Mouse (Mus musculus): ENCODE results near the gene Bag1. TPM values are rescaled to one million over a fixed set of nuclear protein-coding genes. Genes with fewer than 3 reads are reported as not detected.

The Bag1 gene
- polyA plus RNA-seq (2012; rRNA removed), result 163 and 200 TPM in 2 replicates

- Histone ChIP-seq H3K27me3 (ENCODE audit: control insufficient read depth, insufficient read depth, low read length) (no peaks in the 10 kb centered on the region), H3K4me3 (ENCODE audit: low read depth, low read length) (peak within 1 kb of the TSS; percentile 97), H3K36me3 (ENCODE audit: control insufficient read depth, insufficient read depth, low read length) (peaks cover 21% of the 10 kb centered on the region), H3K27ac (ENCODE audit: insufficient read depth, low read depth, low read length) (peak within 1 kb of the TSS; percentile 80), H3K4me1 (ENCODE audit: control insufficient read depth, insufficient read depth, insufficient read length, low read length) (peaks cover 2% of the 10 kb centered on the region; the same call in 1 of the 2 replicates)
- TF ChIP-seq CTCF (IDR thresholded peaks at IDR 0.05; ENCODE audit: extremely low read depth, insufficient read length, insufficient replicate concordance, low read depth, low read length) (peak; percentile 1; the same call in 1 of the 2 replicates), POLR2A (IDR thresholded peaks at IDR 0.05; ENCODE audit: low read depth, low read length) (peak; percentile 65)
- WGBS, result under 1% methylated on average over 50 of the region's 50 CpGs
Observed at GRCm38 (mm10) chr4:40948160-40948708, at the start of gene Bag1, which contains the start of gene Chmp5. Gene Bag1 (minus strand): TSS chr4:40948294. Gene Chmp5 (plus strand): TSS chr4:40948407.

GRCm38 (mm10) chr4:40996302-40996701 is 48.2 kb upstream of the Bag1 start:
- TF ChIP-seq POLR2A (IDR thresholded peaks at IDR 0.05; ENCODE audit: low read depth, low read length) (no peak), CTCF (IDR thresholded peaks at IDR 0.05; ENCODE audit: extremely low read depth, insufficient read length, insufficient replicate concordance, low read depth, low read length) (no peak)
- H3K4me1 ChIP-seq (ENCODE audit: control insufficient read depth, insufficient read depth, insufficient read length, low read length), result no peaks in the 10 kb centered on the region
- H3K27ac ChIP-seq (ENCODE audit: insufficient read depth, low read depth, low read length), result no peak overlapping the region
- H3K27me3 ChIP-seq (ENCODE audit: control insufficient read depth, insufficient read depth, low read length), result no peaks in the 10 kb centered on the region
- 95% methylated on average over 6 of the region's 6 CpGs for WGBS
- peaks cover 78% of the 10 kb centered on the region for H3K36me3 ChIP-seq (ENCODE audit: control insufficient read depth, insufficient read depth, low read length)
- no peak overlapping the region for H3K4me3 ChIP-seq (ENCODE audit: low read depth, low read length)

- H3K4me1 ChIP-seq (ENCODE audit: control insufficient read depth, insufficient read depth, insufficient read length, low read length), result no peaks in the 10 kb centered on the region
Observed at GRCm38 (mm10) chr4:40989633-40990032, 41.5 kb upstream of the Bag1 start.

DNA sequence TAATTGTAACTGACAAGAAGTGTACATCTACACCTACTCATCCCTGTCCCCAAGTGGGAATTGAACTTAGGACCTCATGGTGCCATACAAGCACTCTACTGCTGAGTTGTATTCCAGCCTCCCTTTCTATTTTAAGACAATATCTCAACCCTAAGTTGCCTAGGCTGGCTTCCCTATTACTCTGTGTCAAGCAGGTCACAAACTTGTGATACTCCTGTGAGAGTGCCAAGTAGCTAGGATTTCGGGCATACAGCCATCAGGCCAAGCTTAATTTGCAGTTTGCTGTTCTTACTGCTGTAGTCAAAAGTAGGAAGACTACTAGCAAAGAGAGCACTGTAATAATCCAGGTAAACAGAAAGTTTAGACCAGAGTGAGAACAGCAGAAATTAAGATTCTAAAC is 35.6 kb upstream of the Bag1 start:
- no peaks in the 10 kb centered on the region for H3K27me3 ChIP-seq (ENCODE audit: control insufficient read depth, insufficient read depth, low read length)
- TF ChIP-seq CTCF (IDR thresholded peaks at IDR 0.05; ENCODE audit: extremely low read depth, insufficient read length, insufficient replicate concordance, low read depth, low read length) (no peak), POLR2A (IDR thresholded peaks at IDR 0.05; ENCODE audit: low read depth, low read length) (no peak)
- 77% methylated on average over 1 of the region's 1 CpGs for WGBS
- H3K4me3 ChIP-seq (ENCODE audit: low read depth, low read length), result no peak overlapping the region
- no peak overlapping the region for H3K27ac ChIP-seq (ENCODE audit: insufficient read depth, low read depth, low read length)
- H3K4me1 ChIP-seq (ENCODE audit: control insufficient read depth, insufficient read depth, insufficient read length, low read length), result no peaks in the 10 kb centered on the region
- peaks cover 45% of the 10 kb centered on the region for H3K36me3 ChIP-seq (ENCODE audit: control insufficient read depth, insufficient read depth, low read length)

More at GRCm38 (mm10) chr4:40989633-40990032, 41.5 kb upstream of the Bag1 start:
- Histone ChIP-seq H3K27ac (ENCODE audit: insufficient read depth, low read depth, low read length) (no peak overlapping the region), H3K4me3 (ENCODE audit: low read depth, low read length) (no peak overlapping the region), H3K36me3 (ENCODE audit: control insufficient read depth, insufficient read depth, low read length) (peaks cover 76% of the 10 kb centered on the region), H3K27me3 (ENCODE audit: control insufficient read depth, insufficient read depth, low read length) (no peaks in the 10 kb centered on the region)
- TF ChIP-seq CTCF (IDR thresholded peaks at IDR 0.05; ENCODE audit: extremely low read depth, insufficient read length, insufficient replicate concordance, low read depth, low read length), result no peak
- TF ChIP-seq POLR2A (IDR thresholded peaks at IDR 0.05; ENCODE audit: low read depth, low read length), result no peak
- WGBS, result 91% methylated on average over 6 of the region's 6 CpGs

- Histone ChIP-seq H3K4me3 (ENCODE audit: low read depth, low read length) (no peak overlapping the region), H3K27ac (ENCODE audit: insufficient read depth, low read depth, low read length) (no peak overlapping the region), H3K27me3 (ENCODE audit: control insufficient read depth, insufficient read depth, low read length) (no peaks in the 10 kb centered on the region), H3K4me1 (ENCODE audit: control insufficient read depth, insufficient read depth, insufficient read length, low read length) (no peaks in the 10 kb centered on the region), H3K36me3 (ENCODE audit: control insufficient read depth, insufficient read depth, low read length) (peaks cover 45% of the 10 kb centered on the region)
- no peak for TF ChIP-seq CTCF (IDR thresholded peaks at IDR 0.05; ENCODE audit: extremely low read depth, insufficient read length, insufficient replicate concordance, low read depth, low read length)
- TF ChIP-seq POLR2A (IDR thresholded peaks at IDR 0.05; ENCODE audit: low read depth, low read length), result no peak
- WGBS, result 50% methylated on average over 3 of the region's 3 CpGs
Observed at GRCm38 (mm10) chr4:40982486-40982885, 34.4 kb upstream of the Bag1 start.

DNA sequence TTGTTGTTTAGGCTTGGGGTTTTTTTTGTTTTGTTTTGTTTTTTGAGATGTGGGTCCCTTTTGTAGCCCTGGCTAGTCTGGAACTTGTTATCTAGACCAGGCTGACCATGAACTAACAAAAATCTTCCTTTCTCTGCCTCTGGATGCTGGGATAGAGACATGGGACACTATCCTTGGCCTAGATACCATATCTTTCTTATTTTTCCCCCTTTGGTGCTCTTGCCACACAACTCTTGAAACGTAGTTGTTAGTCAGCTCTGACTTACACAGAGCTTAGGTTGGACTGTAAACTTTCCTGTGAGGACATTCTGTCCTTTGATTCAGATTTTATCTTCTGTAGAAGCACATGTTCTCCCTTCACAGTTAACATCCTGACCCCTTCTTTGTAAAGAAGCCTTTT is 31.3 kb upstream of the Bag1 start:
- no peaks in the 10 kb centered on the region for H3K4me1 ChIP-seq (ENCODE audit: control insufficient read depth, insufficient read depth, insufficient read length, low read length)
- TF ChIP-seq CTCF (IDR thresholded peaks at IDR 0.05; ENCODE audit: extremely low read depth, insufficient read length, insufficient replicate concordance, low read depth, low read length) (no peak), POLR2A (IDR thresholded peaks at IDR 0.05; ENCODE audit: low read depth, low read length) (no peak)
- no peaks in the 10 kb centered on the region for H3K27me3 ChIP-seq (ENCODE audit: control insufficient read depth, insufficient read depth, low read length)
- WGBS, result 91% methylated on average over 1 of the region's 1 CpGs
- no peak overlapping the region for H3K4me3 ChIP-seq (ENCODE audit: low read depth, low read length)
- peaks cover 37% of the 10 kb centered on the region for H3K36me3 ChIP-seq (ENCODE audit: control insufficient read depth, insufficient read depth, low read length)
- no peak overlapping the region for H3K27ac ChIP-seq (ENCODE audit: insufficient read depth, low read depth, low read length)

GRCm38 (mm10) chr4:40976651-40977050 is 28.6 kb upstream of the Bag1 start:
- no peak for TF ChIP-seq CTCF (IDR thresholded peaks at IDR 0.05; ENCODE audit: extremely low read depth, insufficient read length, insufficient replicate concordance, low read depth, low read length)
- TF ChIP-seq POLR2A (IDR thresholded peaks at IDR 0.05; ENCODE audit: low read depth, low read length), result no peak
- peaks cover 2% of the 10 kb centered on the region for H3K4me1 ChIP-seq (ENCODE audit: control insufficient read depth, insufficient read depth, insufficient read length, low read length)
- WGBS, result 88% methylated on average over 10 of the region's 10 CpGs
- H3K27ac ChIP-seq (ENCODE audit: insufficient read depth, low read depth, low read length), result no peak overlapping the region
- H3K36me3 ChIP-seq (ENCODE audit: control insufficient read depth, insufficient read depth, low read length), result peaks cover 36% of the 10 kb centered on the region
- no peak overlapping the region for H3K4me3 ChIP-seq (ENCODE audit: low read depth, low read length)
- H3K27me3 ChIP-seq (ENCODE audit: control insufficient read depth, insufficient read depth, low read length), result no peaks in the 10 kb centered on the region
